Mouse (Mus musculus) heart, embryonic 15.5 days (tissue): Measurements from ENCODE around the gene Magi1. TPM values are rescaled to one million over a fixed set of nuclear protein-coding genes. Genes with fewer than 3 reads are reported as not detected.

Source experiments
- ATAC-seq: fragments of 200-750 bp; cut with Nextera tagmentation; replicated peaks from 2 replicates; pipeline ENCODE4 v1.8.0; 2017; ENCODE audit warnings: low read depth, moderate TSS enrichment; ENCODE audit not compliant: insufficient number of reproducible peaks, insufficient read depth, low FRiP score
- H3K27ac ChIP-seq: fragments of 300-500 bp; sonication (generic); 2 replicates; pipeline ENCODE4 v1.5.1; 2015; ENCODE audit warnings: mild to moderate bottlenecking, inconsistent platforms
- H3K27me3 ChIP-seq: fragments of 300-500 bp; sonication (generic); 2 replicates; pipeline ENCODE4 v1.6.1; 2015; ENCODE audit warnings: inconsistent platforms
- H3K36me3 ChIP-seq: fragments of 300-500 bp; sonication (generic); 2 replicates; pipeline ENCODE4 v1.6.1; 2015; ENCODE audit warnings: mild to moderate bottlenecking, inconsistent platforms
- H3K4me1 ChIP-seq: fragments of 300-500 bp; sonication (generic); replicated peaks from 2 replicates; pipeline ENCODE4 v1.6.1; 2015; ENCODE audit warnings: inconsistent platforms
- H3K4me2 ChIP-seq: fragments of 300-500 bp; sonication (generic); 2 replicates; pipeline ENCODE4 v1.6.1; 2015; ENCODE audit warnings: inconsistent platforms, mild to moderate bottlenecking, moderate library complexity
- H3K4me3 ChIP-seq: fragments of 300-500 bp; sonication (generic); 2 replicates; pipeline ENCODE4 v1.5.1; 2015; ENCODE audit warnings: mild to moderate bottlenecking, inconsistent platforms
- H3K9ac ChIP-seq: fragments of 300-500 bp; sonication (generic); 2 replicates; pipeline ENCODE4 v1.6.1; 2015; ENCODE audit warnings: mild to moderate bottlenecking, inconsistent platforms
- H3K9me3 ChIP-seq: fragments of 300-500 bp; sonication (generic); replicated peaks from 2 replicates; pipeline ENCODE4 v1.6.1; 2016; ENCODE audit warnings: inconsistent platforms
- WGBS: fragments of 180-500 bp; shearing (Covaris S2); methylation state at CpG from one replicate; pipeline ENCODE4 v1.1.7; 2015; ENCODE audit warnings: mixed read lengths; 5-methylcytosine and 5-hydroxymethylcytosine counted together
- polyA plus RNA-seq: library from polyadenylated mRNA; unstranded; fragments of >200 nt; fragmentation: Nextera tagmentation; extraction: Ambion mirVana; gene quantifications from 2 replicates; pipeline ENCODE4 v1.2.1, GENCODE M21; 2015

Gene Magi1
- polyA plus RNA-seq = 6.7 and 7.5 TPM in 2 replicates

DNA sequence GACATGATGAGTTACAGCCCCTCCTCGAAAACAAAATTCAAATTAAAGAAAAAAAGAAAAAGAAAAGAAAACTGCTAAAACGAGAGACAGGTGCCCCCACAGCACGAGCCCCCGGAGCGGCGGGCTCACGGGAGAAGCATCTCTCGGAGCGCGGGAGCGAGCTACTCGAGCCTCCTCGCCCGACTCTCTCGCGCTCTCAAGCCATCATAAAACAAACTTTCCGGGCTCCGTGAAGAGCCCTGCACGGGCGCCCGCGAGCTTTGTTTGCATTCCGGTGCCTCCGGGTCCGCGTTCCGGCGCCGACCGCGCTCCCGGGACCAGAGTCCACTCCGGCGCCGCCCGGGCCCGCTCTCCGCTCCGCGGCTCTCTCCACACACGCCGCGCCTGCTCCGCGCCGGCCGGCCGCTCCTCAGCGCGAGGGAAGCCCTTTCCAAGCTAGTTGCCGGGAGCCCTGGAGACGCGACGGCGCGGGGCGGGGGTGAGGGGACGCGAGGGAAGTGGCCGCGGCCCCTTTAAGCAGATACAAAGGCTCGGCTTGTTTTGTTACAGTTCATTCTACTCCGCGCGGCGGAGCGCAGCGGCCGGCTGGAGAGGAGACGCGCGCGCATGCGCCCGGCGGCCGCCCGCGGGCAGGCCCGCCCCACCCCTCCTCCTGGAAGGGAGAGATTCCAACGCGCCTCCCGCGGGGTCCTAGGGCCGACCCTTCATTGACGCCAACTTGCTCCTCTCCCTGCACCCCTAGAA is at the start of gene Magi1:
TSS of gene Magi1 (minus strand) at position 600 of the 744 bp plus-strand sequence.
- peak; percentile 96 for ATAC-seq
- Histone ChIP-seq H3K27ac (peak within 1 kb of the TSS; percentile 98), H3K4me2 (peak within 1 kb of the TSS; percentile 96), H3K9me3 (no peaks in the 10 kb centered on the region), H3K27me3 (no peaks in the 10 kb centered on the region), H3K4me1 (peaks cover 26% of the 10 kb centered on the region), H3K4me3 (peak within 1 kb of the TSS; percentile 76), H3K9ac (peak within 1 kb of the TSS; percentile 83), H3K36me3 (no peaks in the 10 kb centered on the region)
- under 1% methylated on average over 86 of the region's 86 CpGs for WGBS

DNA sequence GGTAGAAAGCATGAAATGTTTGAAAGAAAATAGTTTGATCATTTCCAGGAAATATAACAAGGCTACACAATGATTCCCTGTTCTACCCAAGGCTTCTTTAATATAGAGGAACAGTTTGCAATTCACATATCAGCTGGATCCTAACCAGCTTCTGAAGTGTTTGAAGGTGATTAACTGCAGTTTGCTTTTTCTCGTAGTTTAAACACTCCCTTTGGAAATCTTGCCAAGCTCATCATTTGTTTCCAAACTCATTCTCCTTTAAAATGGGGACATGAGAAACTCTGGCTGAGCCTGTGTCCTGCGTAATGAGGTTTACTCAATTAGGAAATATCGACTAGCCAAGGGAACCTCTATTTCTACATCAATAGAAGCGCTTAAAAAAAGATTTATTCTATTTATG is 43.4 kb upstream of the Magi1 start:
- H3K4me1 ChIP-seq = no peaks in the 10 kb centered on the region
- H3K27me3 ChIP-seq = no peaks in the 10 kb centered on the region
- no peaks in the 10 kb centered on the region for H3K9me3 ChIP-seq
- no peak overlapping the region for H3K27ac ChIP-seq
- H3K4me2 ChIP-seq = no peak overlapping the region
- no peak for ATAC-seq
- WGBS = 69% methylated on average over 4 of the region's 4 CpGs
- no peak overlapping the region for H3K4me3 ChIP-seq
- no peaks in the 10 kb centered on the region for H3K36me3 ChIP-seq
- no peak overlapping the region for H3K9ac ChIP-seq

GRCm38 (mm10) chr6:94316886-94317285 is 33.2 kb upstream of the Magi1 start:
- Histone ChIP-seq H3K4me1 (no peaks in the 10 kb centered on the region), H3K9me3 (no peaks in the 10 kb centered on the region), H3K27ac (no peak overlapping the region), H3K4me3 (no peak overlapping the region), H3K27me3 (no peaks in the 10 kb centered on the region), H3K36me3 (no peaks in the 10 kb centered on the region), H3K9ac (no peak overlapping the region), H3K4me2 (no peak overlapping the region)
- 58% methylated on average over 3 of the region's 3 CpGs for WGBS
- ATAC-seq = no peak

- Histone ChIP-seq H3K4me1 (0 out of 2 replicates have a peak, but pooled peaks cover 2% of the 10 kb centered on the region), H3K4me3 (no peak overlapping the region), H3K9ac (no peak overlapping the region), H3K27ac (no peak overlapping the region), H3K36me3 (no peaks in the 10 kb centered on the region), H3K27me3 (no peaks in the 10 kb centered on the region), H3K4me2 (no peak overlapping the region), H3K9me3 (no peaks in the 10 kb centered on the region)
- 61% methylated on average over 7 of the region's 7 CpGs for WGBS
- ATAC-seq = no peak
Observed at GRCm38 (mm10) chr6:94312285-94312684, 28.6 kb upstream of the Magi1 start.

DNA sequence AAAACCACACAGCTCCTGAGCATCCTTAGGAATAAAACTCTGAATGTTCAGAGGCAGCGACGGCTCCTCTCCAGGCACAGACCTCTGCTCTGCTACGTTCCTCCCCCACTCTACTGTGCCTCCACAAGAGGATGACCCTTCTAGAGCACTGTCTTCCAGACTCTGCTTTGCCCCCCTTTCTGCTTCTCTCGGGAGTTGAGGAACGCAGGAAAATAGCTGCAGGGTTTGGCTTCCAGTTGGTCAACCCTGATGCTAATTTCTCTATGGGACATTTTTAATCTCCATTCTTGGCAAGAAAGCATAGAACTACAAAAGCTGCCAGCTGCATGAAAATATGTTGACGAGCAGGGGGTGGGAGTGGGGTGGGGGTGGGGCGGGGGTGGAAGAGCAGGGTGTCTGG is 24.8 kb upstream of the Magi1 start:
- Histone ChIP-seq H3K27ac (no peak overlapping the region), H3K36me3 (no peaks in the 10 kb centered on the region), H3K9ac (no peak overlapping the region), H3K9me3 (no peaks in the 10 kb centered on the region), H3K4me1 (peaks cover 2% of the 10 kb centered on the region), H3K4me2 (no peak overlapping the region), H3K4me3 (no peak overlapping the region), H3K27me3 (no peaks in the 10 kb centered on the region)
- no peak for ATAC-seq
- WGBS = 28% methylated on average over 7 of the region's 7 CpGs

GRCm38 (mm10) chr6:94303512-94303911 is 19.8 kb upstream of the Magi1 start:
- no peak overlapping the region for H3K4me3 ChIP-seq
- WGBS = 54% methylated on average over 6 of the region's 6 CpGs
- no peaks in the 10 kb centered on the region for H3K36me3 ChIP-seq
- H3K9ac ChIP-seq = no peak overlapping the region
- no peak overlapping the region for H3K4me2 ChIP-seq
- H3K27me3 ChIP-seq = no peaks in the 10 kb centered on the region
- peak overlapping the region; percentile 18; the same call in 1 of the 2 replicates for H3K27ac ChIP-seq
- peaks cover 7% of the 10 kb centered on the region for H3K4me1 ChIP-seq
- ATAC-seq = 0 out of 2 replicates have a peak, but pooled peaks have one; percentile 39
- no peaks in the 10 kb centered on the region for H3K9me3 ChIP-seq

DNA sequence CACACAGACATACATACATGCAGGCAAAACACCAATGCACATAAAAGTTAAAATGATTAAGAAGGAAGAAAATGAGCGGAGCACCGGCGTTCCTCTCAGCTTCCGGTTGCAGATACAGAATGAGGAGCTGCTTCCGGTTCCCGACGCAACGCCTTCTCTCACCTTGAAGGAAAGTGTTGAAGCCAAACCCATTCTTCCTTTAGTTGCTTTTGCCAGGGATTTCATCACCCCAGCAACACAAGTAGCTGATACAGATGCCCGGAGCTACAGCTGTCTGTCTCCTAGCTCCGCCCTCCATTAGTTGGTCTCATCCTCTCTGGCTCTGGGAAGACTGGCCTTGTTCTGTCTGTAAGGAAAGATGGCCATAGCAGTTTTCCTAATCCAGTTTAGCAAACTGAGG is 18.1 kb upstream of the Magi1 start:
- WGBS = 84% methylated on average over 10 of the region's 10 CpGs
- Histone ChIP-seq H3K36me3 (no peaks in the 10 kb centered on the region), H3K9ac (no peak overlapping the region), H3K4me1 (peaks cover 5% of the 10 kb centered on the region), H3K9me3 (no peaks in the 10 kb centered on the region), H3K27me3 (no peaks in the 10 kb centered on the region), H3K4me2 (no peak overlapping the region), H3K27ac (no peak overlapping the region), H3K4me3 (no peak overlapping the region)
- no peak for ATAC-seq

GRCm38 (mm10) chr6:94300562-94300961 is 16.8 kb upstream of the Magi1 start:
- peak; percentile 39; the same call in 1 of the 2 replicates for ATAC-seq
- Histone ChIP-seq H3K36me3 (no peaks in the 10 kb centered on the region), H3K27me3 (no peaks in the 10 kb centered on the region), H3K4me3 (no peak overlapping the region), H3K4me1 (peaks cover 5% of the 10 kb centered on the region), H3K9me3 (no peaks in the 10 kb centered on the region), H3K9ac (no peak overlapping the region), H3K4me2 (no peak overlapping the region), H3K27ac (no peak overlapping the region)
- WGBS = 22% methylated on average over 3 of the region's 3 CpGs

DNA sequence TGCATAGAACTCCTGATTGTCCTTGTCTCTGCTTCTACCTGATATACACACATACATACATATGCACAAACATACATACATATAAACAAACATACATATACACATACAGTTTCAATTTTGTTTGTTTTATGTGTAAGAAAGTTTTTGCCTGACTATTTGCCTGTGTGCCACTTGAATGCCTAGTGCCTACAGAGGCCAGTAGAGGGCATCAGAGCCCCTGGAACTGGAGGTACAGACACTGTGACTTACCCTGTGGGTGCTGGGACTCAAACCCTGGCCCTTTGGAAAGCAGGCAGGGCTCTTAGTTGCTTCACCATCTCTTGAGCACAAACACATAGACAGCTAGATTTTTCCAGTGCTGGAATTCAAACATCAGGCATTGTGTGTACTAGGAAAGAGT is 3.7 kb upstream of the Magi1 start:
- ATAC-seq = no peak
- H3K4me2 ChIP-seq = no peak overlapping the region
- no peak overlapping the region for H3K27ac ChIP-seq
- no peaks in the 10 kb centered on the region for H3K27me3 ChIP-seq
- no peaks in the 10 kb centered on the region for H3K36me3 ChIP-seq
- no peak overlapping the region for H3K4me3 ChIP-seq
- no peaks in the 10 kb centered on the region for H3K9me3 ChIP-seq
- H3K9ac ChIP-seq = no peak overlapping the region
- peaks cover 5% of the 10 kb centered on the region; the same call in 1 of the 2 replicates for H3K4me1 ChIP-seq

- WGBS = 65% methylated on average over 2 of the region's 2 CpGs
Observed at GRCm38 (mm10) chr6:94286555-94286954, 2.8 kb upstream of the Magi1 start.

DNA sequence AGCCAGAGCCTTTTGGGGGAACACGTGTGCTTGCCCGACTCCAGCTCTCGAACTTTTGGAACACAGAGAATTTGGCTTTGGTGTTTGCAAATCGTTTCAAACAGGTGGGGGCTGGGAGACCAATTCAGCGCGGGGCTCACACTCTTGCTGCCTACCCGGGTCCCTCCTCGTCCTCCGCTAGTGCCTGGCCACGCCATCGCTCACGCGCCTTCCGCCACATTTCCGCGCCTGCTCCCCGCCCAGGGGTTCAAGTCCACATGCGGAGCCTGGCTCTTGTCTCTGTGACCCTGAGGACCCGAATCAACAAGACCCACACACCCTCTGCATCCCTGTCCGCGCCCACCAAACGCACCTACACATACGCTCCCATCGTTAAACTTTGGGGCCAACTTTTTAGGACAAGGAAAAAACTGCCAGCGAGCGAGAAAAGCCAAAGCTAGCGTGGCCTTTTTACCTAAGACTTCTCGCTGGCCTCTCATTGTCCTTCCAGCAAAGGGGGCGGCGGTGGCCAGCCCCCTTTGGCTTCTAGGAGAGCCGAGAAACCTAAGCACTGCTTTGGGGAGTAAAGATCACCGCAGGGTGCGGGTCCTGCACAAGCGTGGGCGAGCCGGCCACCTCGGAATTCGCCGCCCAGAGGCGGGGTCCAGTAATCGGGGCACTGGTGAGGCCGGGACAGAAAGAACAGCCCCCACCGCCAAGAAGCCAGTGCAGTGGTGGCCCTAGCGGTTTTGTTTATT is 540 bp upstream of the Magi1 start:
- no peaks in the 10 kb centered on the region for H3K36me3 ChIP-seq
- peak overlapping the region; percentile 83 for H3K9ac ChIP-seq
- H3K4me3 ChIP-seq = peak overlapping the region; percentile 76
- H3K9me3 ChIP-seq = no peaks in the 10 kb centered on the region
- peak; percentile 56 for ATAC-seq
- WGBS = under 1% methylated on average over 44 of the region's 44 CpGs
- peak overlapping the region; percentile 96 for H3K4me2 ChIP-seq
- peaks cover 21% of the 10 kb centered on the region for H3K4me1 ChIP-seq
- no peaks in the 10 kb centered on the region for H3K27me3 ChIP-seq
- H3K27ac ChIP-seq = peak overlapping the region; percentile 98

More at GRCm38 (mm10) chr6:94286555-94286954, 2.8 kb upstream of the Magi1 start:
- H3K4me2 ChIP-seq = no peak overlapping the region
- no peaks in the 10 kb centered on the region for H3K27me3 ChIP-seq
- no peak overlapping the region for H3K27ac ChIP-seq
- no peaks in the 10 kb centered on the region for H3K9me3 ChIP-seq
- H3K4me3 ChIP-seq = no peak overlapping the region
- no peak for ATAC-seq
- H3K36me3 ChIP-seq = no peaks in the 10 kb centered on the region
- H3K9ac ChIP-seq = no peak overlapping the region
- peaks cover 10% of the 10 kb centered on the region for H3K4me1 ChIP-seq
